8 mouse cellular contexts compared by ENCODE assay signal in the genomic region with DNA sequence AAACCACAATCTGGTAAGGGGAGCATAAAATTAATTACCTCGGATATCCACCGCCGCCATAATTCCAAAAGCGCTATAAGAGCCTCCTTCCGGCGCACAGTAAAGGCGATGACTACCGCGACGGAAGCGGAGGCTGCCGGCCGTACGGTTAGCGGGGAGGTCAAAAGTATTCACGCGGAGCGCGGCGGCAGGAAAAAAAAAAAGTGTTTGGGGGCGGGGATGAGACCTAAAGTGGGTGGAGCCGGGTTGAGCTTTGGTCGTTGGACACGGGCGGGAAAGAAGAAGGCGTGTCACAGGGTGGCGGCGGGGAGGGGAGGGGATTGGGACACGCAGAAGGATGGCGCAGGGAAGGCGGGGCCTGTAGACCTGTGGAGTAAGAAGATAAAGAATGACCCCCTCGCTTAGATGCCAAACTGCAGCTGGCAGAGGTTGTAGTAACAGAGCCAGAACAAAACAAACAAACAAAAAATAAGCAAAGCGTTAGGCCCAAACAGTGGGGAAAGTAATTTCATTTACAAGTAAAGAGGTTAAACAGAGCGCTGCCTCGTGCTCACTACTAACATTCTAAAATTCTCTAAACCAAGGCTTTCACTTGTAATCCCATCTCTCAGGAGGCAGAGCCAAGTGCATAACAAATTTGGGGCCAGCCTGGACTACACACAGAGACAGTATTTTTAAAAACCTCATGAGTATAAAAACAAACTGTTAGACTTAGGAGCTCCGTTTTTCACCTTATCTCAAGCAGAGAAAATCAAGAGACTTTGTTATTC. TPM values are rescaled to one million over a fixed set of nuclear protein-coding genes. Genes with fewer than 3 reads are reported as not detected.
A peak's percentile ranks its signal among the peaks of the same experiment; 100 is the strongest.
DNase-seq lines count a peak whose midpoint lies in the region; ATAC-seq and TF ChIP-seq lines count a peak whose summit lies in the region.

A gene (minus strand): TSS at position 107 of the 770 bp plus-strand sequence.

- DNase-seq in 3134 (ENCODE audit: extremely low read depth, insufficient read length, low spot score): peak; percentile 94
- peak; percentile 93 to 96 for DNase-seq in adrenal gland, postnatal 36 days
- DNase-seq in heart, adult 18-20 months: peak; percentile 95 to 96
- DNase-seq in kidney, adult 2 months: peak; percentile 97
- peak; percentile 83 to 92 for DNase-seq in spleen, adult 2 months (ENCODE audit: low read depth in 1 of 2, low spot score in 2 of 2)

- H3K4me2 ChIP-seq in embryonic facial prominence, embryonic 13.5 days: peak within 1 kb of the TSS; percentile 74
- peak within 1 kb of the TSS; percentile 76 for H3K4me2 ChIP-seq in limb, embryonic 12.5 days
- H3K4me2 ChIP-seq in midbrain, embryonic 15.5 days: peak within 1 kb of the TSS; percentile 64

- H3K27ac ChIP-seq in embryonic facial prominence, embryonic 13.5 days: peak within 1 kb of the TSS; percentile 44
- H3K27ac ChIP-seq in kidney, adult 2 months (ENCODE audit: insufficient read depth, low read depth, low read length): no peak within 1 kb of the TSS
- H3K27ac ChIP-seq in limb, embryonic 12.5 days: no peak within 1 kb of the TSS
- peak within 1 kb of the TSS; percentile 69 for H3K27ac ChIP-seq in midbrain, embryonic 15.5 days
- no peak within 1 kb of the TSS for H3K27ac ChIP-seq in spleen, adult 2 months (ENCODE audit: insufficient read depth, low read length)

- no peak for TF ChIP-seq CTCF in kidney, adult 2 months (conservative IDR thresholded peaks at IDR 0.05; ENCODE audit: insufficient read depth, insufficient read length, low read depth, low read length)
- TF ChIP-seq CTCF in spleen, adult 2 months (IDR thresholded peaks at IDR 0.05; ENCODE audit: extremely low read depth, insufficient read depth, insufficient read length, insufficient replicate concordance): no peak

- H3K36me3 ChIP-seq in embryonic facial prominence, embryonic 13.5 days: peaks cover 9% of the 10 kb centered on the region; the same call in 1 of the 2 replicates
- H3K36me3 ChIP-seq in kidney, adult 2 months (ENCODE audit: control insufficient read depth, insufficient read depth, low read length): no peaks in the 10 kb centered on the region
- peaks cover 10% of the 10 kb centered on the region; the same call in 1 of the 2 replicates for H3K36me3 ChIP-seq in limb, embryonic 12.5 days
- H3K36me3 ChIP-seq in midbrain, embryonic 15.5 days (replicated peaks): no peaks in the 10 kb centered on the region; the same call in 1 of the 2 replicates
- peaks cover 6% of the 10 kb centered on the region for H3K36me3 ChIP-seq in spleen, adult 2 months (ENCODE audit: control insufficient read depth, insufficient read depth, low read length)

- 0 out of 2 replicates have a peak, but pooled peaks cover 5% of the 10 kb centered on the region for H3K4me1 ChIP-seq in embryonic facial prominence, embryonic 13.5 days
- 0 out of 2 replicates have a peak, but pooled peaks cover 2% of the 10 kb centered on the region for H3K4me1 ChIP-seq in kidney, adult 2 months (ENCODE audit: control insufficient read depth, insufficient read depth, low read length)
- peaks cover 7% of the 10 kb centered on the region; the same call in 1 of the 2 replicates for H3K4me1 ChIP-seq in limb, embryonic 12.5 days (replicated peaks)
- peaks cover 13% of the 10 kb centered on the region for H3K4me1 ChIP-seq in midbrain, embryonic 15.5 days
- H3K4me1 ChIP-seq in spleen, adult 2 months (ENCODE audit: control insufficient read depth, insufficient read depth, insufficient read length): peaks cover 3% of the 10 kb centered on the region; the same call in 1 of the 2 replicates

- H3K9ac ChIP-seq in embryonic facial prominence, embryonic 13.5 days: peak within 1 kb of the TSS; percentile 88
- H3K9ac ChIP-seq in limb, embryonic 12.5 days (replicated peaks): peak within 1 kb of the TSS; percentile 66
- peak within 1 kb of the TSS; percentile 69 for H3K9ac ChIP-seq in midbrain, embryonic 15.5 days

- no peak for TF ChIP-seq POLR2A in kidney, adult 2 months (IDR thresholded peaks at IDR 0.05; ENCODE audit: low read depth, low read length)
- no peak for TF ChIP-seq POLR2A in spleen, adult 2 months (IDR thresholded peaks at IDR 0.05; ENCODE audit: low read depth, low read length)

- 2% methylated on average over 36 of the region's 36 CpGs for whole genome bisulfite sequencing in embryonic facial prominence, embryonic 13.5 days
- 4% methylated on average over 36 of the region's 36 CpGs for WGBS in kidney, adult 2 months
- 4% methylated on average over 36 of the region's 36 CpGs for WGBS in limb, embryonic 12.5 days
- 3% methylated on average over 36 of the region's 36 CpGs for WGBS in midbrain, embryonic 15.5 days
- WGBS in spleen, adult 2 months: 4% methylated on average over 36 of the region's 36 CpGs

- no peaks in the 10 kb centered on the region for H3K9me3 ChIP-seq in embryonic facial prominence, embryonic 13.5 days
- no peaks in the 10 kb centered on the region for H3K9me3 ChIP-seq in limb, embryonic 12.5 days
- no peaks in the 10 kb centered on the region for H3K9me3 ChIP-seq in midbrain, embryonic 15.5 days

- H3K27me3 ChIP-seq in embryonic facial prominence, embryonic 13.5 days: no peaks in the 10 kb centered on the region
- no peaks in the 10 kb centered on the region for H3K27me3 ChIP-seq in kidney, adult 2 months (replicated peaks; ENCODE audit: control insufficient read depth, insufficient read depth, low read length)
- H3K27me3 ChIP-seq in limb, embryonic 12.5 days: no peaks in the 10 kb centered on the region
- H3K27me3 ChIP-seq in midbrain, embryonic 15.5 days (replicated peaks): peaks cover 3% of the 10 kb centered on the region; the same call in 1 of the 2 replicates
- no peaks in the 10 kb centered on the region for H3K27me3 ChIP-seq in spleen, adult 2 months (ENCODE audit: control insufficient read depth, insufficient read depth, low read length)

- peak within 1 kb of the TSS; percentile 86 for H3K4me3 ChIP-seq in embryonic facial prominence, embryonic 13.5 days
- peak within 1 kb of the TSS; percentile 98 for H3K4me3 ChIP-seq in kidney, adult 2 months (ENCODE audit: insufficient read depth, low read depth, low read length)
- peak within 1 kb of the TSS; percentile 68 for H3K4me3 ChIP-seq in limb, embryonic 12.5 days (replicated peaks)
- peak within 1 kb of the TSS; percentile 94 for H3K4me3 ChIP-seq in midbrain, embryonic 15.5 days
- peak within 1 kb of the TSS; percentile 81 for H3K4me3 ChIP-seq in spleen, adult 2 months (ENCODE audit: extremely low read depth, insufficient read depth, insufficient read length)

- ATAC-seq in embryonic facial prominence, embryonic 13.5 days (ENCODE audit: insufficient number of reproducible peaks, insufficient read depth, low FRiP score, low TSS enrichment, low read depth): peak; percentile 97
- ATAC-seq in limb, embryonic 12.5 days (ENCODE audit: insufficient number of reproducible peaks, insufficient read depth, low FRiP score, low TSS enrichment, low read depth): peak; percentile 95
- ATAC-seq in midbrain, embryonic 15.5 days (replicated peaks): peak; percentile 98

RNA-seq across cellular contexts. Expression of the gene that starts here (rescaled TPM):
- 10 to 100 TPM; 23.8 to 24.8 TPM for total RNA-seq in adrenal gland, postnatal 36 days (2021)
- 83.9 and 86.7 TPM in 2 replicates for polyA plus RNA-seq in embryonic facial prominence, embryonic 13.5 days (2015; fragmentation: Nextera tagmentation; extraction: Ambion mirVana)
- total RNA-seq in heart, adult 18-20 months (2021): 10 to 100 TPM; 12.2 to 16.2 TPM
- 6.2 and 8.6 TPM in 2 replicates for polyA plus RNA-seq in kidney, adult 2 months (2012; rRNA removed)
- polyA plus RNA-seq in limb, embryonic 12.5 days (2016; fragmentation: Nextera tagmentation; extraction: Ambion mirVana): 87.2 and 91.8 TPM in 2 replicates
- polyA plus RNA-seq in midbrain, embryonic 15.5 days (2015; fragmentation: Nextera tagmentation; extraction: Ambion mirVana): 38.5 and 40.5 TPM in 2 replicates
- 2.8 and 3.3 TPM in 2 replicates for polyA plus RNA-seq in spleen, adult 2 months (2012; rRNA removed)

Comparison
In these comparisons a context has a peak if more than half of its experiments do, and no peak if none do; other contexts are left out.
1. H3K27ac ChIP-seq: peak in embryonic facial prominence, embryonic 13.5 days (single experiment) and midbrain, embryonic 15.5 days (single experiment); none in kidney, adult 2 months (single experiment), limb, embryonic 12.5 days (single experiment) and spleen, adult 2 months (single experiment).
2. Peak in every context shown above with its lines, with median percentiles within 50 percentile points of each other: DNase-seq, ATAC-seq, H3K4me2 ChIP-seq, H3K4me3 ChIP-seq and H3K9ac ChIP-seq.